30 mouse cellular contexts compared by ENCODE assay signal in the genomic region with DNA sequence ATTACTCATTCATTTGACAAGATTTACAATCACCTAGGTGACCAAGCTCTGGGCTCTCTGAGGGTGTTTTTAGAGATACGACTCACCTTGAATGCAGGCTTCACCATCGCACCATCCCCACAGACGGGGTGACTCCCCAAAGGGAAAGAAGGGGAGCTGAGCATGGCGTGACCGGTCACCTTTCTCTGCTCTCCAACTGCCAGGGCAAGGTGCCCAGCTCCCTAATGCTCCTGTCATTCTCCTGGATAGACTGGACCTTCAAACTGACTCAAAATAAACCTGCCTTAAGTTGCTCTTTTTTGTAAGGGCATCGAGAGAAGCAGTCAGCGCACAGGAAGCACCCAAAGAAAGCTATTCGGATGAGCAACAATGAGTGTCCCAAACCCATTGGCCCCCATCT. TPM values are rescaled to one million over a fixed set of nuclear protein-coding genes. Genes with fewer than 3 reads are reported as not detected.
"Had no signal": no experiment of that assay in that cellular context is flagged by ENCODE, and none has a peak within 500 bp of the region (broad histone marks: within the 10 kb centered on the region; RNA-seq: fewer than 3 reads in every experiment).

No protein-coding gene starts in this region.

- H3K4me2 ChIP-seq: embryonic facial prominence, embryonic 12.5 days; embryonic facial prominence, embryonic 13.5 days; embryonic facial prominence, embryonic 15.5 days; forebrain, embryonic 12.5 days; forebrain, embryonic 13.5 days; forebrain, embryonic 15.5 days had no signal

- H3K36me3 ChIP-seq: embryonic facial prominence, embryonic 10.5 days; embryonic facial prominence, embryonic 12.5 days; embryonic facial prominence, embryonic 13.5 days; embryonic facial prominence, embryonic 15.5 days; forebrain, embryonic 10.5 days; forebrain, embryonic 12.5 days; forebrain, embryonic 15.5 days had no signal

- H3K9me3 ChIP-seq: embryonic facial prominence, embryonic 10.5 days; embryonic facial prominence, embryonic 12.5 days; embryonic facial prominence, embryonic 13.5 days; embryonic facial prominence, embryonic 15.5 days; forebrain, embryonic 10.5 days; forebrain, embryonic 12.5 days; forebrain, embryonic 13.5 days; forebrain, embryonic 15.5 days had no signal

- H3K9ac ChIP-seq: embryonic facial prominence, embryonic 12.5 days; embryonic facial prominence, embryonic 13.5 days; embryonic facial prominence, embryonic 15.5 days; forebrain, embryonic 12.5 days; forebrain, embryonic 13.5 days; forebrain, embryonic 15.5 days; forebrain, postnatal 0 days had no signal

- H3K27ac ChIP-seq: embryonic facial prominence, embryonic 10.5 days; embryonic facial prominence, embryonic 12.5 days; embryonic facial prominence, embryonic 13.5 days; embryonic facial prominence, embryonic 15.5 days; forebrain, embryonic 10.5 days; forebrain, embryonic 12.5 days; forebrain, embryonic 13.5 days; forebrain, embryonic 15.5 days; gastrocnemius, adult 2 months had no signal

- ATAC-seq: forebrain, embryonic 13.5 days; forebrain, embryonic 14.5 days; forebrain, embryonic 15.5 days; forebrain, embryonic 16.5 days; forebrain, postnatal 0 days had no signal

- H3K4me3 ChIP-seq: embryonic facial prominence, embryonic 10.5 days; embryonic facial prominence, embryonic 12.5 days; embryonic facial prominence, embryonic 13.5 days; embryonic facial prominence, embryonic 15.5 days; erythroblast, embryonic 14.5 days; forebrain, embryonic 10.5 days; forebrain, embryonic 12.5 days; forebrain, embryonic 13.5 days; forebrain, embryonic 15.5 days; gastrocnemius, adult 2 months had no signal

- DNase-seq: cerebellum, adult 2 months; cerebellum, adult 8-10 months; cerebellum, adult 9-10 months; cerebellum, adult 9-11 months; cerebellum, postnatal 10 days; cerebellum, postnatal 14 days; cerebellum, postnatal 25 days; cerebellum, postnatal 36 days; embryo, embryonic 11 days; forebrain, postnatal 0 days; gastrocnemius, adult 2 months; gastrocnemius, postnatal 10 days; gastrocnemius, postnatal 14 days; gastrocnemius, postnatal 25 days; gastrocnemius, postnatal 36 days; heart, adult 11 months; heart, adult 18-20 months had no signal

RNA-seq across cellular contexts. Expression of a gene that starts 2.5 kb away (rescaled TPM):
- polyA plus RNA-seq: erythroblast, embryonic 14.5 days had no signal

RNA-seq across cellular contexts. Expression of a gene that starts 39.1 kb away (rescaled TPM):
- polyA plus RNA-seq: embryonic facial prominence, embryonic 11.5 days; erythroblast, embryonic 14.5 days; forebrain, embryonic 11.5 days had no signal
